Mouse (Mus musculus) stomach, postnatal 0 days (tissue): ENCODE results near the gene Fyco1.

Source experiments
- CTCF ChIP-seq: IDR thresholded peaks from 2 replicates; pipeline ENCODE4 v1.5.1; 2016; ENCODE audit warnings: antibody characterized with exemption, low read depth, mild to moderate bottlenecking, moderate library complexity
- EP300 ChIP-seq: optimal IDR thresholded peaks from 2 replicates; pipeline ENCODE3; 2016; ENCODE audit warnings: antibody characterized with exemption

GRCm38 (mm10) chr9:123763771-123764170, 87.9 kb downstream of the Fyco1 start:
- no peak for TF ChIP-seq CTCF
- TF ChIP-seq EP300, result no peak
